Mouse (Mus musculus) neural tube, embryonic 11.5 days (tissue): ENCODE measurements at regions not wholly inside any gene's neighbourhood (a gene's known extent, or its start where the extent isn't known, plus 50 kb on each side); places are given as distances from the start of the nearest gene placed in this dataset.
A peak's percentile ranks its signal among the peaks of the same experiment; 100 is the strongest.

Source experiments
- ATAC-seq: fragments of 200-750 bp; cut with Nextera tagmentation; 2 replicates; pipeline ENCODE4 v1.8.0; 2017; ENCODE audit warnings: moderate number of reproducible peaks, mild to moderate bottlenecking, moderate TSS enrichment, moderate library complexity; ENCODE audit not compliant: insufficient read depth, low FRiP score, low TSS enrichment
- DNase-seq: peaks from one replicate; pipeline ENCODE4 v3.0.0-alpha.2; 2015; ENCODE audit warnings: low spot score
- H3K27ac ChIP-seq: fragments of 300-500 bp; sonication (generic); 2 replicates; pipeline ENCODE4 v1.5.1; 2014; ENCODE audit warnings: low read depth, mild to moderate bottlenecking, low read length
- H3K27me3 ChIP-seq: fragments of 300-500 bp; sonication (generic); 2 replicates; pipeline ENCODE4 v1.6.1; 2014; ENCODE audit warnings: mild to moderate bottlenecking, low read length, mixed read lengths; ENCODE audit not compliant: control insufficient read depth, insufficient read depth
- H3K36me3 ChIP-seq: fragments of 300-500 bp; sonication (generic); 2 replicates; pipeline ENCODE4 v1.6.1; 2014; ENCODE audit warnings: mild to moderate bottlenecking, low read length, moderate library complexity, mixed read lengths; ENCODE audit not compliant: control insufficient read depth, insufficient read depth
- H3K4me1 ChIP-seq: fragments of 300-500 bp; sonication (generic); 2 replicates; pipeline ENCODE4 v1.6.1; 2014; ENCODE audit warnings: low read length, mixed read lengths; ENCODE audit not compliant: control insufficient read depth, insufficient read depth
- H3K4me2 ChIP-seq: fragments of 300-500 bp; sonication (generic); 2 replicates; pipeline ENCODE4 v1.6.1; 2014; ENCODE audit warnings: low read depth, mild to moderate bottlenecking, moderate library complexity
- H3K4me3 ChIP-seq: fragments of 300-500 bp; sonication (generic); 2 replicates; pipeline ENCODE4 v1.5.1; 2014; ENCODE audit warnings: low read depth, low read length
- H3K9ac ChIP-seq: fragments of 300-500 bp; sonication (generic); 2 replicates; pipeline ENCODE4 v1.6.1; 2014; ENCODE audit warnings: mild to moderate bottlenecking, low read length
- H3K9me3 ChIP-seq: fragments of 300-500 bp; sonication (generic); 2 replicates; pipeline ENCODE4 v1.6.1; 2016; ENCODE audit warnings: low read length; ENCODE audit not compliant: control insufficient read depth
- WGBS: fragments of 180-500 bp; shearing (Covaris S2); extraction: QIAGEN DNeasy Blood & Tissue Kit; methylation state at CpG from one replicate; pipeline ENCODE4 v1.1.7; 2014; 5-methylcytosine and 5-hydroxymethylcytosine counted together

GRCm38 (mm10) chr6:112050548-112051184 lies 222.9 kb upstream of the Lmcd1 start:
- Histone ChIP-seq H3K27me3 (no peaks in the 10 kb centered on the region), H3K27ac (no peak overlapping the region), H3K36me3 (no peaks in the 10 kb centered on the region), H3K9ac (no peak overlapping the region), H3K4me2 (no peak overlapping the region), H3K4me1 (no peaks in the 10 kb centered on the region), H3K4me3 (no peak overlapping the region), H3K9me3 (no peaks in the 10 kb centered on the region)
- DNase-seq: no peak
- 82% methylated on average over 6 of the region's 6 CpGs for WGBS
- ATAC-seq: no peak

GRCm38 (mm10) chr6:112052193-112052592 lies 221.4 kb upstream of the Lmcd1 start:
- no peak overlapping the region for H3K4me2 ChIP-seq
- no peaks in the 10 kb centered on the region for H3K9me3 ChIP-seq
- H3K27me3 ChIP-seq: no peaks in the 10 kb centered on the region
- H3K4me1 ChIP-seq: no peaks in the 10 kb centered on the region
- no peaks in the 10 kb centered on the region for H3K36me3 ChIP-seq
- no peak overlapping the region for H3K9ac ChIP-seq
- no peak for DNase-seq
- no peak overlapping the region for H3K4me3 ChIP-seq
- WGBS: 87% methylated on average over 6 of the region's 6 CpGs
- no peak overlapping the region for H3K27ac ChIP-seq
- ATAC-seq: no peak

- no peak for DNase-seq
- H3K36me3 ChIP-seq: no peaks in the 10 kb centered on the region
- WGBS: 65% methylated on average over 1 of the region's 1 CpGs
- H3K27me3 ChIP-seq: no peaks in the 10 kb centered on the region
- H3K9ac ChIP-seq: no peak overlapping the region
- no peaks in the 10 kb centered on the region for H3K4me1 ChIP-seq
- no peak overlapping the region for H3K4me3 ChIP-seq
- no peak for ATAC-seq
- H3K27ac ChIP-seq: no peak overlapping the region
- H3K4me2 ChIP-seq: no peak overlapping the region
- H3K9me3 ChIP-seq: no peaks in the 10 kb centered on the region
These were observed 215.7 kb upstream of the Lmcd1 start for GRCm38 (mm10) chr6:112057895-112058294.

GRCm38 (mm10) chr6:112062956-112063355 lies 210.6 kb upstream of the Lmcd1 start:
- no peak for DNase-seq
- ATAC-seq: no peak
- Histone ChIP-seq H3K9me3 (no peaks in the 10 kb centered on the region), H3K4me2 (no peak overlapping the region), H3K36me3 (no peaks in the 10 kb centered on the region), H3K4me1 (no peaks in the 10 kb centered on the region), H3K27me3 (no peaks in the 10 kb centered on the region), H3K27ac (no peak overlapping the region), H3K4me3 (no peak overlapping the region), H3K9ac (no peak overlapping the region)
- WGBS: 58% methylated on average over 3 of the region's 3 CpGs

GRCm38 (mm10) chr6:112090597-112090996 lies 183.0 kb upstream of the Lmcd1 start:
- Histone ChIP-seq H3K9ac (no peak overlapping the region), H3K27ac (no peak overlapping the region), H3K4me3 (no peak overlapping the region), H3K9me3 (no peaks in the 10 kb centered on the region), H3K4me1 (no peaks in the 10 kb centered on the region), H3K36me3 (no peaks in the 10 kb centered on the region), H3K27me3 (no peaks in the 10 kb centered on the region), H3K4me2 (no peak overlapping the region)
- ATAC-seq: no peak
- 89% methylated on average over 3 of the region's 3 CpGs for WGBS
- no peak for DNase-seq

GRCm38 (mm10) chr6:112091125-112091763 lies 182.3 kb upstream of the Lmcd1 start:
- no peaks in the 10 kb centered on the region for H3K4me1 ChIP-seq
- ATAC-seq (peak; percentile 67), DNase-seq (peak; percentile 61)
- H3K4me3 ChIP-seq: no peak overlapping the region
- no peak overlapping the region for H3K27ac ChIP-seq
- no peaks in the 10 kb centered on the region for H3K27me3 ChIP-seq
- H3K36me3 ChIP-seq: no peaks in the 10 kb centered on the region
- no peaks in the 10 kb centered on the region for H3K9me3 ChIP-seq
- WGBS: 59% methylated on average over 3 of the region's 3 CpGs
- H3K4me2 ChIP-seq: no peak overlapping the region
- no peak overlapping the region for H3K9ac ChIP-seq

GRCm38 (mm10) chr6:112093300-112093699 lies 180.3 kb upstream of the Lmcd1 start:
- DNase-seq (no peak), ATAC-seq (no peak)
- no peak overlapping the region for H3K4me2 ChIP-seq

GRCm38 (mm10) chr6:112097699-112098098 lies 175.9 kb upstream of the Lmcd1 start:
- Histone ChIP-seq H3K27me3 (no peaks in the 10 kb centered on the region), H3K4me2 (no peak overlapping the region), H3K4me1 (no peaks in the 10 kb centered on the region), H3K27ac (no peak overlapping the region), H3K4me3 (no peak overlapping the region), H3K36me3 (no peaks in the 10 kb centered on the region), H3K9me3 (no peaks in the 10 kb centered on the region), H3K9ac (no peak overlapping the region)
- no peak for ATAC-seq
- 84% methylated on average over 3 of the region's 3 CpGs for WGBS
- DNase-seq: no peak

More at GRCm38 (mm10) chr6:112093300-112093699, 180.3 kb upstream of the Lmcd1 start:
- 88% methylated on average over 3 of the region's 3 CpGs for WGBS
- Histone ChIP-seq H3K27me3 (no peaks in the 10 kb centered on the region), H3K4me1 (no peaks in the 10 kb centered on the region), H3K4me3 (no peak overlapping the region), H3K27ac (no peak overlapping the region), H3K36me3 (no peaks in the 10 kb centered on the region), H3K9ac (no peak overlapping the region), H3K9me3 (no peaks in the 10 kb centered on the region)

- Histone ChIP-seq H3K9me3 (no peaks in the 10 kb centered on the region), H3K27ac (no peak overlapping the region), H3K4me2 (no peak overlapping the region), H3K4me3 (no peak overlapping the region), H3K9ac (no peak overlapping the region), H3K4me1 (no peaks in the 10 kb centered on the region), H3K36me3 (no peaks in the 10 kb centered on the region), H3K27me3 (no peaks in the 10 kb centered on the region)
- WGBS: 91% methylated on average over 13 of the region's 13 CpGs
- ATAC-seq (no peak), DNase-seq (no peak)
These were observed 164.9 kb upstream of the Lmcd1 start for GRCm38 (mm10) chr6:112108651-112109050.
